Mouse (Mus musculus) myocyte (in vitro differentiated cells): ENCODE data around the gene Gpr156. TPM values are rescaled to one million over a fixed set of nuclear protein-coding genes. Genes with fewer than 3 reads are reported as not detected.
A peak's percentile ranks its signal among the peaks of the same experiment; 100 is the strongest.

Source experiments
- H3K27me3 ChIP-seq: one replicate; pipeline ENCODE4 v1.6.1; 2011; ENCODE audit not compliant: control insufficient read depth, insufficient read depth, insufficient read length
- H3K36me3 ChIP-seq: one replicate; pipeline ENCODE4 v1.6.1; 2011; ENCODE audit not compliant: control insufficient read depth, insufficient read depth
- H3K4me2 ChIP-seq: one replicate; pipeline ENCODE4 v1.6.1; 2011; ENCODE audit warnings: low read depth, control low read depth
- H3K4me3 ChIP-seq: one replicate; pipeline ENCODE4 v1.5.1; 2011; ENCODE audit warnings: mild to moderate bottlenecking, control low read depth, moderate library complexity
- H3K79me2 ChIP-seq: one replicate; pipeline ENCODE4 v1.6.1; 2011; ENCODE audit not compliant: control insufficient read depth, insufficient read depth
- H3ac ChIP-seq: one replicate; pipeline ENCODE4 v1.6.1; 2011; ENCODE audit not compliant: control insufficient read depth, insufficient read length
- CEBPB ChIP-seq: IDR thresholded peaks from 2 replicates; pipeline ENCODE4 v1.6.1; 2011; ENCODE audit warnings: mild to moderate bottlenecking, moderate library complexity; ENCODE audit not compliant: poor library complexity, insufficient read depth, severe bottlenecking
- E2F4 ChIP-seq: IDR thresholded peaks from one replicate; pipeline ENCODE4 v1.6.1; 2011; ENCODE audit warnings: mild to moderate bottlenecking, control low read depth, moderate library complexity; ENCODE audit not compliant: insufficient read depth
- MAX ChIP-seq: IDR thresholded peaks from one replicate; pipeline ENCODE4 v1.6.1; 2011; ENCODE audit warnings: low read depth, mild to moderate bottlenecking, control low read depth
- MYOD1 ChIP-seq, 3 experiments: IDR thresholded peaks; one replicate each; pipeline ENCODE4 v1.6.1; 2011; ENCODE audit warnings: control low read depth in 2 of 3, low read depth in 2 of 3, mild to moderate bottlenecking in 2 of 3, moderate library complexity in 1 of 3; ENCODE audit not compliant: insufficient read length in 2 of 3, control insufficient read depth in 1 of 3
- MYOG ChIP-seq, 3 experiments: IDR thresholded peaks; one replicate each; pipeline ENCODE4 v1.6.1; 2011; ENCODE audit warnings: control low read depth in 2 of 3, low read depth in 2 of 3, mild to moderate bottlenecking in 2 of 3; ENCODE audit not compliant: insufficient read length in 2 of 3, control insufficient read depth in 1 of 3, insufficient read depth in 1 of 3
- POLR2A ChIP-seq: IDR thresholded peaks from one replicate; pipeline ENCODE4 v1.6.1; 2011; ENCODE audit warnings: low read depth, mild to moderate bottlenecking, control low read depth, moderate library complexity; ENCODE audit not compliant: insufficient read length
- POLR2AphosphoS2 ChIP-seq: IDR thresholded peaks from one replicate; pipeline ENCODE4 v1.6.1; 2011; ENCODE audit warnings: low read depth, control low read depth; ENCODE audit not compliant: insufficient read length
- REST ChIP-seq: IDR thresholded peaks from one replicate; pipeline ENCODE4 v1.6.1; 2011; ENCODE audit warnings: mild to moderate bottlenecking, control low read depth, moderate library complexity; ENCODE audit not compliant: insufficient read depth, insufficient read length
- SRF ChIP-seq: IDR thresholded peaks from one replicate; pipeline ENCODE4 v1.6.1; 2011; ENCODE audit warnings: low read depth; ENCODE audit not compliant: control insufficient read depth, insufficient read length
- TCF12 ChIP-seq: IDR thresholded peaks from one replicate; pipeline ENCODE4 v1.6.1; 2011; ENCODE audit warnings: mild to moderate bottlenecking, control low read depth; ENCODE audit not compliant: poor library complexity, insufficient read depth, severe bottlenecking
- TCF3 ChIP-seq: IDR thresholded peaks from one replicate; pipeline ENCODE4 v1.6.1; 2011; ENCODE audit warnings: low read depth, control low read depth; ENCODE audit not compliant: insufficient read length
- USF1 ChIP-seq: IDR thresholded peaks from one replicate; pipeline ENCODE4 v1.6.1; 2011; ENCODE audit warnings: low read depth, mild to moderate bottlenecking, control low read depth, moderate library complexity
- polyA plus RNA-seq: library from polyadenylated mRNA; unstranded; fragments of >200 nt; fragmentation: generic; extraction: Trizol; gene quantifications from one replicate; pipeline ENCODE4 v1.2.1, GENCODE M21; 2012; ENCODE audit warnings: missing spikeins

Gene Gpr156
- polyA plus RNA-seq, 1 experiment, result 0.06 TPM

GRCm38 (mm10) chr16:37997771-37998170 is 81.5 kb downstream of the Gpr156 start:
- Histone ChIP-seq H3K79me2 (no peaks in the 10 kb centered on the region), H3K27me3 (no peaks in the 10 kb centered on the region), H3K36me3 (no peaks in the 10 kb centered on the region), H3ac (no peak overlapping the region), H3K4me2 (no peak overlapping the region), H3K4me3 (no peak overlapping the region)
- TF ChIP-seq TCF12 (no peak), REST (no peak), SRF (no peak), CEBPB (no peak), MAX (no peak), USF1 (no peak)

DNA sequence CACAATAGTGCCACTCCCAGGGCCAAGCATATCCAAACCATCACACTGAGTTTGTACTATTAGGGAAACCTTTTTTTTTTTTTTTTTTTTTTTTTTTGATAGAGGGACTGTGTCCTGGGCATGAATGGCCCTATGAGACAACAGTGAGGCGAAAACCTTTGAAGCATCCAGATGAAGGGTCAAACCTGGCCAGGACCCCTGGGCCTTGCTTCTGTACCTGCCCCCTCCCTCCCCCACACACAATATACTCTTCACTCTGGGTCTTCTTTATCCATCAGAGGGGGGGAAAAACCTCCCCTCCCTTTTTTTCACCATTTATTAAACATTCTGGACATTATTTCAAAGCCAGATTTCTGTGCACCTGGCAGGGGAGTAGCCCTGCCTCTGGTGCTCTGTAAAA is 83.5 kb downstream of the Gpr156 start:
- H3K36me3 ChIP-seq, result no peaks in the 10 kb centered on the region
- H3K79me2 ChIP-seq, result no peaks in the 10 kb centered on the region
- H3K4me2 ChIP-seq, result no peak overlapping the region
- TF ChIP-seq MAX (no peak), TCF12 (no peak), MYOG (IDR thresholded peaks at IDR 0.05; ENCODE audit: control insufficient read depth in 1 of 3, insufficient read depth in 1 of 3, insufficient read length in 2 of 3, low read depth in 2 of 3) (no peak), CEBPB (no peak), SRF (no peak), POLR2A (no peak)
- no peak overlapping the region for H3K4me3 ChIP-seq
- H3K27me3 ChIP-seq, result no peaks in the 10 kb centered on the region
- no peak overlapping the region for H3ac ChIP-seq

- Histone ChIP-seq H3K79me2 (no peaks in the 10 kb centered on the region), H3K4me2 (no peak overlapping the region), H3K36me3 (no peaks in the 10 kb centered on the region), H3K4me3 (no peak overlapping the region), H3ac (no peak overlapping the region), H3K27me3 (no peaks in the 10 kb centered on the region)
- TF ChIP-seq TCF3 (no peak), USF1 (no peak)
These were observed 83.9 kb downstream of the Gpr156 start for GRCm38 (mm10) chr16:38000178-38000577.

- no peak for TF ChIP-seq MYOD1 (IDR thresholded peaks at IDR 0.05; ENCODE audit: control insufficient read depth in 1 of 3, insufficient read length in 2 of 3, low read depth in 2 of 3)
- no peak for TF ChIP-seq SRF
- no peak for TF ChIP-seq REST
- no peak for TF ChIP-seq POLR2A
- no peaks in the 10 kb centered on the region for H3K27me3 ChIP-seq
- no peaks in the 10 kb centered on the region for H3K36me3 ChIP-seq
- no peak overlapping the region for H3K4me2 ChIP-seq
- no peak overlapping the region for H3K4me3 ChIP-seq
- no peaks in the 10 kb centered on the region for H3K79me2 ChIP-seq
- H3ac ChIP-seq, result no peak overlapping the region
These were observed 85.5 kb downstream of the Gpr156 start for GRCm38 (mm10) chr16:38001766-38002165.

- Histone ChIP-seq H3K27me3 (no peaks in the 10 kb centered on the region), H3K4me2 (no peak overlapping the region), H3K79me2 (no peaks in the 10 kb centered on the region)
These were observed 86.2 kb downstream of the Gpr156 start for GRCm38 (mm10) chr16:38002485-38002884.

GRCm38 (mm10) chr16:38004486-38005020 is 88.3 kb downstream of the Gpr156 start:
- H3K4me3 ChIP-seq, result no peak overlapping the region
- no peaks in the 10 kb centered on the region for H3K27me3 ChIP-seq
- no peaks in the 10 kb centered on the region for H3K36me3 ChIP-seq
- H3K79me2 ChIP-seq, result no peaks in the 10 kb centered on the region
- no peak overlapping the region for H3ac ChIP-seq
- no peak overlapping the region for H3K4me2 ChIP-seq
- no peak for TF ChIP-seq E2F4
- no peak for TF ChIP-seq SRF
- TF ChIP-seq TCF12, result no peak
- no peak for TF ChIP-seq MYOD1 (IDR thresholded peaks at IDR 0.05; ENCODE audit: control insufficient read depth in 1 of 3, insufficient read length in 2 of 3, low read depth in 2 of 3)
- no peak for TF ChIP-seq CEBPB
- TF ChIP-seq MAX, result no peak
- TF ChIP-seq TCF3, result no peak
- no peak for TF ChIP-seq POLR2AphosphoS2

More at GRCm38 (mm10) chr16:38002485-38002884, 86.2 kb downstream of the Gpr156 start:
- no peak overlapping the region for H3ac ChIP-seq
- H3K4me3 ChIP-seq, result no peak overlapping the region
- TF ChIP-seq MYOD1 (IDR thresholded peaks at IDR 0.05; ENCODE audit: control insufficient read depth in 1 of 3, insufficient read length in 2 of 3, low read depth in 2 of 3), result peak in 2 of 3 experiments; percentile 67 to 90
- TF ChIP-seq SRF, result no peak
- peak in 1 of 3 experiments; percentile 76 for TF ChIP-seq MYOG (IDR thresholded peaks at IDR 0.05; ENCODE audit: control insufficient read depth in 1 of 3, insufficient read depth in 1 of 3, insufficient read length in 2 of 3, low read depth in 2 of 3)
- no peaks in the 10 kb centered on the region for H3K36me3 ChIP-seq
